Mouse (Mus musculus): ENCODE data around the gene E2f3.

DNA sequence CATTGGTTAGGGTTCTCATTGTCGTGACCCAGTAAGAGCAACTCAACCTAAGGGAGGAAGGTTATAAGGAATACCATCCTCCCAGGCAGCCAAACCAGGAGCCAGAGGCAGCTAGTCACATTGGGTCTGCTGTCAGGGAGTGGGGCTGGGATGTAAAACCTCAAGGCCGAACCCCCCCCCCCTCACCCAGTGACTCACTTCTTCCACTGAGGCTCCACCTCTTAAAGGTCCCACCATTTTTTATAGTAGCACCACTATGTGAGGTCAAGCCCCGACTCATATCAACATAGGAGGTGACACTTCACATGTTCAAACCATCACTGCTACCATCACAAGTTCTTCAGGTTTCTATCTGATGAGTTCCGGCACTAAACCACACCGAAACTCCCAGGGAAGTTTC, 19.0 kb upstream of the E2f3 start:
- TF ChIP-seq POU5F1 (IDR thresholded peaks at IDR 0.05; ENCODE audit: borderline replicate concordance, low read length) (no peak), CTCF (conservative IDR thresholded peaks at IDR 0.05; ENCODE audit: low read length) (no peak)
